Mouse (Mus musculus): ENCODE results near the gene Olfr1564.
"Not testable (repeated sequence)": the region's sequence is repeated elsewhere in the genome, so short reads cannot be mapped to it uniquely, and the experiment has no call there.

Olfr1564 gene

DNA sequence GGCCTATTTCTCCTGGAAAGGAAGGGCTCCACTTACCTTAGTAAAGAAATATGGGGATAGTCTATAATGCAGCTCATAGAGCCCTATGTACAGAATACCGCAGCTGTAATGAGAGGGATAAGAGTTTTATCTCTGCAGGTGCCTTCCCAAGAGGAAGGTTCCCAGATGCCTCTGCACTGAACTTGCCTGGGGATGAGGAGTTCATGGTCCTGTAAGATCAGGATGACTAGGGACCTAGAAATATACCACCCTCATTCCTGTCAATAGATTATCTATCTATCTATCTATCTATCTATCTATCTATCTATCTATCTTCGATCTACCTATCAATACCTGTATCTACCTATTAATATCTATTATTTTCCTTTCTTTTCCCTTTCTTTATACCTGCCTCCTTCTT is at the start of gene Olfr1564:
Gene Olfr1564 (minus strand): TSS at position 101 of the 400 bp plus-strand sequence.
- DNase-seq (ENCODE audit: low read depth, low spot score): no peak

DNA sequence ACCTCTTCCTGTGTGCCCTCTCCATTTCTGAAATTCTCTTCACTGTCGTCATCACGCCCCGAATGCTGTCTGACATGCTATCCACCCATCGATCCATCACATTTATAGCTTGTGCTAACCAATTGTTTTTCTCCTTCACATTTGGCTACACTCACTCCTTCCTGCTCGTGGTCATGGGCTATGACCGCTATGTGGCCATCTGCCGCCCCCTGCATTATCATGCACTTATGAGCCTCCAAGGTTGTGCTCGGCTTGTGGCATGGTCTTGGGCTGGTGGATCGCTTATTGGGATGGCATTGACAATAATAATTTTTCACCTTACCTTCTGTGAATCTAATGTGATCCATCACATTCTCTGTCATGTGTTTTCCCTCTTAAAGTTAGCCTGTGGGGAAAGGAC is 47.4 kb upstream of the Olfr1564 start:
- no peak for DNase-seq (ENCODE audit: low read depth, low spot score)

DNA sequence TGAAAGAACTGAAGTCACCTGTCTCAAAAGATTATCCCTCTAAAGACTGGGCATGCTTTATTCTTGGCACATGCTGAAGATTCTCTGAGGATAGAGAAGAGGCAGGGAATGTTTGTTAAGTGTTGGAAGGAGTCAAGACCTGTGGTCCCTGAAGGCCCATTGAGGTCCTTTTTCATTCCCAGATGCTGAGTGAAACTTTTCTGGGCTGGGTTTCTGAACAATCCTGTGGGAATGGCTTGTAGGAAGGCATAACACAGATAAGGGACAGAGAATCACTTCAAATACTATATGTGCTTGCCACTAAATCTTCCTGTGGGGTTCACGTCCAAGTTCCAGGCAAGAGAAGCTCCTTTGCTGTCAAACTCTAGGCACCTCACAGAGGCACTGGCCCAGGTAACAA is 42.9 kb upstream of the Olfr1564 start, which contains the start of gene Olfr63:
Gene Olfr63 (plus strand): TSS at position 301 of the 400 bp plus-strand sequence.
- DNase-seq (ENCODE audit: low read depth, low spot score): no peak

DNA sequence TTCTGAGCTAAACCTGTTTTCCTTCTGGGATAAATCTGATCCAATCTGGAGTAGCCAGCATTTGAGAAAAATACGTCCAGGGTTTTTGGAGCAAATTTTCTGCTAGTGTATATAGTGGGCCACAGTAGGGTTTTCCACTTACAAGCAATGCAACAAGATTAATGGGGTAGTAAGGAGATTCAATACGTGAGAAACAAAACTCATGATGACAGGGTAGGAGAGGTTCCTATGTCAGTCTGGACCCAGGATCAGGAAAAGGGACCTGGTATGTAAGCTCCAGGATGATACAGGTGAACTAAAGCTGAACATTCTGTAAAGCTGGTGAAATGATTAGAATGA is 33.8 kb upstream of the Olfr1564 start:
- not testable (repeated sequence) for DNase-seq (ENCODE audit: low read depth, low spot score)

DNA sequence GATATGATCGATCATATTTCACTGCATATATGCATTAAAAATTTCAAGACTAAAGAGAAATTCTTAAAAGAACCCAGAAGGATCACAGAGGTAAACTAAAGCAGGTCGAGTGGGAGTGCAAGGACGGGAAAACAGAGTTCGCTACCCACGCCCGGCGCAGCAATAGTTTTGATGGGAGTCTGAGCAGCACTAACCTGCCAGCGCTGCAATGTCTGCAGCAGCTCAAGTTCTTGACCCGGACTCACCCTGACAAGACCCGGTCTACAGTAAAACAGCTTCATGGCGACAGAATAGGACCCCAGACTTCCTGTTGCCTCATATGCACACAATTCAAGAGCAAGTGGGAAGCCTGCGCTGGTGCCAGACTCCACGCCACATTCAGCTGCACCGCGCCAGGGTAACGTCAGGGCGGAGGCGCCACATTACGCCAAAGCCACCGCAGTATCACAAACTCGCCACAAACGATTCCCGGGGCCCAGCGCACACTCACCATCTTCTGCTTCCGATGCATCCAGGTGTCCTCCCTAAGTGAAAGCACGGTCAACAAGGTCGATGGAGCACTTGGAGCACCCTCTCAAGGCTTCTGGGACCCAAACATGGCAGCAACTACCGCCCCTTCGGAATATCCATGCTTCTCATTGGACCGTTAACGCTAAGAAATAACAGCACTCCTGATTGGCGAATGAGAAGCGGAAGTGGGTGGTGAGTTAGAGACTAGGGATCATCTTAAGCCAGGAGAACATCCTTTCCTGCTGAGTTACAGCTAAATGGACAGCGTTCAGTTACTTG is 33.2 kb upstream of the Olfr1564 start, which contains the start of gene Zfp955a:
Gene Zfp955a (minus strand): TSS at position 616 of the 789 bp plus-strand sequence.
- DNase-seq (ENCODE audit: low read depth, low spot score): not testable (repeated sequence)

DNA sequence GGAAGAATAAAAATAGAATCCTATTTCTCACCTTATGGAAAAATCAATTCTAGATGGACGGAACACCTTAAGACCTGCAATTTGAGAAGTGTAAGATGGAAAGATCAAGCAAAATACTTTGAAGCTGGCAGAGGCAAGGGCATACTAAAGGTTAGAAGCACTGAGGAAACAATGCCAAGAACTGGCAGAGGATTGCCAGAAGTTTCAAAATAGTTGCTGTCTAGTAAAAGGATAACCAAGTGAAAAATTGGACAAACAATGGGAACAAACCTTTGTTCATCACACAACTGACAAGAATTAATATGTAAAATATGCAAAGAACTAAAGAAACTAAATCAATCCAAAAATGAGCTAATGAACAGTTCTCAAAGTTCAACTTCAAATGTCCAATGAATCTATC is 15.2 kb upstream of the Olfr1564 start:
- not testable (repeated sequence) for DNase-seq (ENCODE audit: low read depth, low spot score)

DNA sequence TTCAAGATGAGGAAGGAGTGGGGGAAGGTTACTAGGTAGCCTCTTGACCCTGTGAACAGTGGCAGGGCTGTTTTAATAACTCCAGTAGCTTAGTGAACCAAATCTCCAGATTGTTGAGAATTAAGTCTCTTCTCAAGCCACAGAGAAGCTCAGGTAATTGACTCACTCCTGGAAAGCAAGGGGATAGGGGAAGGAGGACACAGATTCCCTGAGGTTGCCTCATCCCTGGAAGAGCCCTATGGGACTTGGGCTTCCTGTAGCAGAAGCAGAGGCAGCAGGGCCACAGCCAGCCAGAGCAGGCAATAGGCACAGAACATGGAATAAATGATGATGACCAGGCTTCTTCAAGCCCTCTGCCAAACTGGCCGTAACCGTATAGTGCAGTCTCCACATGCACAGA is 30.5 kb downstream of the Olfr1564 start, which contains the start of gene Olfr239:
Gene Olfr239 (plus strand): TSS at position 301 of the 400 bp plus-strand sequence.
- not testable (repeated sequence) for DNase-seq (ENCODE audit: low read depth, low spot score)

DNA sequence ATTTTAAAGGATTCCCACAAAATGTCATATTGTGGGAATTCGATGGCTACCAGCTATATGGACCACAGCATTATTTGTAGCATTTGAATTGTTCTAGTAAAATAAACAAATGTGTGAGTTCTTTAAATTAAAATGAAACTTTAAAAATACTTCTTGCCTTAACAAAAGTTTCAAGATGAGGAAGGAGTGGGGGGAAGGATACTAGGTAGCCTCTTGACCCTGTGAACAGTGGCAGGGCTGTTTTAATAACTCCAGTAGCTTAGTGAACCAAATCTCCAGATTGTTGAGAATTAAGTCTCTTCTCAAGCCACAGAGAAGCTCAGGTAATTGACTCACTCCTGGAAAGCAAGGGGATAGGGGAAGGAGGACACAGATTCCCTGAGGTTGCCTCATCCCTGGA is 53.3 kb downstream of the Olfr1564 start, which contains the start of gene Olfr55:
Gene Olfr55 (plus strand): TSS at position 301 of the 400 bp plus-strand sequence.
- DNase-seq (ENCODE audit: low read depth, low spot score): not testable (repeated sequence)
